Mouse (Mus musculus): ENCODE results near the gene Kcnh3.

The Kcnh3 gene

DNA sequence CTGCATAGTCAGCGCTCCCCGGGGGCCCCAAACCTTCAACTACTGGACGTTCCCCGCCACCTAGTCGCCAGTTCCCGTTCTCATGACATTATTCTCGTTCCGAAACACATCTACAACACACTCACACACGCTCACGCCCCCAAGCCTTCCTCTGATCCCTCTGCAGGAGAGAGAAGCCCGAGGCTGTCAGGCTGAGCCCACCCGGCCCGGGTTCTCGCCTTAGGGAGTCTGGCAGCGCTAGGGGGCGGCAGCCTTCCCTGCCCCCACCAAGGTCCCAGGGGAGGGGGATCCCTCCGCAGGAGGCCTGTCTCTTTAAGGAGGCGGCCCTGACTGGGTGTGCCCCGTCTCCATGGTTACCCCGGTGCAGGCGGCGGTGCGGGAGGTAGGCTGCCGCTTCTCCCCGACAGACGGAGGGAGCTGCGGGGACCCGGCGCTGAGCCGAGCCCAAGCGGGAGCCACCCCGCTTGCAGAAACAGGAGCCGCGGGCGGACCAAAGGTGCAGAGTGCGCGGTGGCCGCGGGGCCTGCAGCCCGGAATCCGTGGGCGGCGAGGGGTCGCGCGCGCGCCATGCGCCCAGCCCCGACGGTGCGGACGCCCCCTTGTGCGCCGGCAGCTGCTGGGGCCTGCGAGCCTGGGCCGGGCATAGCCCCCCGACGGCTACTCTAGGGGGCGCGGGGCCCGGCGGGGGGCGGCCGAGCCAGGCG is at the start of gene Kcnh3:
Gene Kcnh3, plus strand, starts transcription at position 654 of the 704 bp plus-strand sequence.
- DNase-seq (ENCODE audit: low spot score): peak; percentile 59

DNA sequence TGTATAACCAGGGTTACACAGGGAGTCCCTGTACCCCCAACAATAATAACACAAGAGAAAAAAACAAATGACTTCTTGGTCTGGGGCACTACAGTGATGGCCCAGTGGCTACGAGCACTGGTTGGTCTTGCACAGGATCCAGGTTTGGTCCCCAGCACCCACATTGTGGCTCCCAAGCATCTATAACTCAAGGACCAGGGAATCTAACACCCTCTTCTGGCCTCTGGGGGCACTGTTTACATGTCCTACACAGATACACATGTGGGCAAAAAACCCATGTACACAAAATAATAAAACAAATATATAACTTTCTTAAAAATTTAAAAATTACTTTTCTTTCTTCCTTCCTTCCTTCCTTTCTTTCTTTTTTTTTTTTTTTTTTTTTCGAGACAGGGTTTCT is 45.0 kb upstream of the Kcnh3 start:
- DNase-seq (ENCODE audit: low spot score): no peak

DNA sequence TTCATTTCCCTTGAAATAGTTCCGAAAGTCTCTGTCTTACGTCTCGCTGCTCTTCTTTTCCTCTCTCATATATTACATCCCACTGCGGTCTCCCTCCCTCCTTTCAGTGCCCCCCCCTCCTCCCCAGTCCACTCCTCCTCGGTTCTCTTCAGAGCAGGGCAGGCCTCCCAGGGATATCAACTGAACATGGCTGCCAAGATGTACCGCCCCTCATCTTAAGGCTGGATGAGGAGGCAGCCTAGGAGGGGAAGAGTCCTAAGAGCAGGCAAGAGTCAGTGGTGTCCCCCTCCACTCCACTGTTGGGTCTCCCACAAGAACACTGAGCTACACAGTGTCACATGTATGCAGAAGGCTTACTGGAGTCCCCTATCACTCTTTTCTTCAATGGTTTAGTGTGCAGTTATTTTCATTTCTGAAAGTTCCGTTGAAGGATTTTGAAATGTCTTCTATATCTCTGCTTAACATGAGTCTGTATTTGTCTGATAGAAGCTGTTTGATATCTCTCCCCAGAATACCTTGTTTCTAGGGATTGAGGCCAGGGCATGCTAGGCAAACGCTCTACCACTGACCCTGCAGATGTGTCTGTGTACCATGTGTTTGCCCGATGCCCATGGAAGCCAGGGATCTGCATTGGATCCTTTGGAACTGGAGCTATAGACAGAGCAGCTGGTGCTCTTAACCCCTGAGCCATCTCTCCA is 40.3 kb upstream of the Kcnh3 start:
- no peak for DNase-seq (ENCODE audit: low spot score)

DNA sequence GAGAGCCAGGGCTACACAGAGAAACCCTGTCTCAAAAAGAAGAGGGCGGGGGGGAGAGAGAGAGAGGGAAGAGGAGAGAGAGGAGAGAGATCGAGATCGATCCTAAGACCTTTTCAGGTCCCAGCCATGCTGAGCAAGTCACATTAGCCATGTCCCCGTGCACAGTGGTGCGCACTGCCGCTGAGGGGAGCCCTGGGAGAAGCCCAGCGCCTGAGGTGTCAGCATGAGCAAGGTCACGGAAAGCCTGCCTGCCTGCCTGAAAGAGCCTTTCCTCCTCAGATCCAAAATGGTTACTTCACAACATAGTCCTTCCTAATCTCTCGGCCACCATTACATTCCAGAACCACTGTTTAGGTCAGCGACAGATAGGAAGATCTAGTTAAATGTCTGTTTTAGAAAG is 30.3 kb upstream of the Kcnh3 start:
- no peak for DNase-seq (ENCODE audit: low spot score)

DNA sequence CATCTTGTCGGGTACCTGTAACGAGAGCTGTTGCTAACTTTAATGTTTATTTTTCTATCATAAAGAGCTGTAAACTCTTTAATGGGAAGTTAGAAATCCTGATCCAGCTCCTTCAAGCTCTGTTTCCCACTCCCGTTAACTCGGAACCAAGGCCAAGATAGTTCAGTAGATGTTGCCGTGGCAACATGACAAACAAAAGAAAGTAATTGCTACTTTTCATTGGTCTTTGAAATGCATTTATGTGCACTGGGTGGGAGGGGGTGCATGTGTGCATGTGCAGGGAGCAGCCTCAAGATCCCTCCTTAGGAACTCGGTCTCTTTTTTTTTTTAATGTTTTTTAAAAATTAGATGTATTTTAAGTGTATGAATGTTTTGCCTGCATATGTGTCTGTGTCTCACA is 29.6 kb upstream of the Kcnh3 start:
- DNase-seq (ENCODE audit: low spot score): no peak

DNA sequence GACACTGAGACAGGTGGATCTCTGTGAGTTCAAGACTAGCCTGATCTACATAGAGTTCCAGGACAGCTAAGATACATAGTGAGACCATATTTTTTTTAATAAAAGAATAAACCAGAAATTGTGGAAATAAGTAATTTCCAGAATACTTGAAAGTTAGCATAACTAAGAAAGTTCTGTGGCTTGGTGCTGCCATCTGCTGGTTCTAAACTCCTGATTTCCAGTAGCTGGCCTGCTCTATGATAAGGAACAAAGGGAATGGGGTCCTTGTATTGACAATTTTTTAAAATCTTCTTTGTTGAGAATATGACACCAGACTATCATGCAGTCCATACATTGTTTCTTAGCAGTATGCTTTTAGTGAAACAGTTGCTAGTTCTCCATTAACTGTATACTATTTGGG is 25.9 kb upstream of the Kcnh3 start:
- DNase-seq (ENCODE audit: low spot score): no peak

DNA sequence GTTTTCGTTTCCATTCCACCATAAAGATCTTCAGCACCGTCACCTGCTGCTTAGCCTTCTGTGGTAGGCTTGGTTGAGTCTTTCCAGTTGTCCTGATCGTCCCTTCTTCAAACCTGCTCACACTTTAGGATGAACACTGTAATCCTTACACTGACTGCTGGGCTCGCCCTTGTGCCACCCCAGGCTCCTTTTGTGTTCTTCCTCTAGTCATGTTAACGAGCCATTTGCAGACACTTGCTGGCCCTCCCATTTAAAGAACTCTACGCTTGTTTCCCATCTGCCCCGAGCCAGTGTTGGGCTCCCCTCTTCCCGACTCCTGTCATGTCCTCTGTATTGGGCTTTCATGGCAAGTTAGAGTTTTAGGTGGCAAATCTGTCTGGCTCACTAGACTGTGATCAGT is 18.7 kb upstream of the Kcnh3 start:
- no peak for DNase-seq (ENCODE audit: low spot score)

DNA sequence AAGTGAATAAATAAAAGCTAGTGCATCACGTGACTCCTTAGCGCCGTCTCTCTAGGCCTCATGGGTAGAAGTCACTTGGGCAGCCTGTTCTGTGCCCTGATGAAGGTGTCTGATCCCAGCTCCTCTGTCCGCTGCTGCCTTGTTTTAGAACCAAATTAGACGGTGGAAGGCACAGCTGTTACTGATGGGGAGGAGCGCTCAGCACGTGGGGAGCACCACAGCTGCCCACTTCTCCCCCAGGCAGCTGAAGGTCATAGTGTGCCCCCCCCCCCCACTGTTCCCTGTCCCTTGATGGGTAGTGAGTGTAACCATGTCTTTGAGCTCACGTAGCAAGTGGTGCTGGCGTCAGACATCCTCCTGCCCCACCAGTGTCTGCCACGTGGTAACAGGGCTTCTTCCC is 11.5 kb upstream of the Kcnh3 start:
- no peak for DNase-seq (ENCODE audit: low spot score)

DNA sequence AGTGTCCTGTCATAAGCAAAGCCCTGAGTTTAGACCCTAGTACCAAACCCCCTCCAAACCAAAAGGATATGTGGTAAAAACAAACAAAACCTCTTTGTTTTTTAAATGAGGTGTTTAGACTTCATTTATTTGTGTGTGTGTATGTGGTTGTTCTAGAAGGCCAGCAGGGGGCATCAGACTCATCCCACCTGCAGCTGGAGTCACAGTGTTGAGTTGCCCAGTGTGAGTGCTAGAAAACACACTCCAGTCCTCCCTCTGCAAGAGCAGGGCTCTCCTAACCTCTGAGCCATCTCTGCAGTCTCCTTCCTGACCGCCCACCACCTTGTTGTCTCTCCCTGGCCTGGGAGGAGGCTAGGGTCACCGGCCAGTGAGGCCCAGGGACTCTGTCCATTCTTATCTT is 9.7 kb upstream of the Kcnh3 start:
- DNase-seq (ENCODE audit: low spot score): no peak

DNA sequence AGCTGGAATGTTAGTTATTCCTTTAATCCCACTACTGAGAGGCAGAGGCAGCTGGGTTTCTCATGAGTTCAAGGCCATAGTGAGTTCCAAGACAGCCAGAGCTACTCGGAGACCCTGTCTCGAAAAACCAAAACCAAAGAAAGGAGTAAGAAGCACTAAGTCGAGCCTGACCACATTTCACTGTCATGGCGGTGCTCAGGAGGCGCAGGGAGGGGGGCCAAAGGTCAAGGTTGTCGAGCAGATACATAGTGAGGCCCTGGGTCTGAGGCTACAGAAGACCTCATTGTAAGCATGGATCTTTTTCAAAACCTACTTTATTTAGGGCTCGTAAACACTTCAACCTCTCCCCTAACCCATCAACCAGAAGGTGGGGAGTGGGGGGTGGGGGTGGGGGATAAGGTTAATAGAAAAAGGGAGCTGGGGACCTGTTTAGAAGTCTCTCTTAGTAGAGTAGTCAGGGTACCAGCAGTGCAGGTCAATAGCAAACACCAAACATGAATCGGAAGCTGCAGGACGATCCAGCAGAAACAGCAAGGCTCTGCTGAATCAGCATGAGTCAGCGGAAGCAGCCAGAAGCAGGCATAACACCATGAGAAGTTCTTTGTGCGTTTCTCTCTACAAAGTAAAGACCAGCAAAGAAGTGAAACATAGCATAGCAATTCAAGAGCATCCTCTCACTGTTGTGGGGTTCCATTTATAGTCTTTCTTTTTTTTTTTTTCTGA is 8.8 kb upstream of the Kcnh3 start:
- DNase-seq (ENCODE audit: low spot score): no peak

DNA sequence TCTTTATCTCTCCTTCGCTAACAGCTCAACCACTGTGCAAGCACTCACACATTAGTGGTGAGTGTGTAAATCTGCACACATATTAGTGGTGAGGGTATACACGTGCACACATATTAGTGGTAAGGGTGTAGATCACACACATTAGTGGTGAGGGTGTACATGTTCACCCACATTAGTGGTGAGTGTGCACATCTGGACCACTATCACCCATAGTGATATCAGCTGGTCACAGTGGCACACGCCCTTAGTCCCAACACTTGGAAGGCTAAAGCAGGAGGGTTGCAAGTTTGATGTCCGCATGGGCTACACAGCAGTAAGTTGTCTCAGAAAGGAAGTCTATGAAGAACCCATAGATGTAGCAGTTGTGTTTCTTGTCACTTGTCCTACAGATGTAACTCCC is 7.0 kb upstream of the Kcnh3 start:
- no peak for DNase-seq (ENCODE audit: low spot score)

DNA sequence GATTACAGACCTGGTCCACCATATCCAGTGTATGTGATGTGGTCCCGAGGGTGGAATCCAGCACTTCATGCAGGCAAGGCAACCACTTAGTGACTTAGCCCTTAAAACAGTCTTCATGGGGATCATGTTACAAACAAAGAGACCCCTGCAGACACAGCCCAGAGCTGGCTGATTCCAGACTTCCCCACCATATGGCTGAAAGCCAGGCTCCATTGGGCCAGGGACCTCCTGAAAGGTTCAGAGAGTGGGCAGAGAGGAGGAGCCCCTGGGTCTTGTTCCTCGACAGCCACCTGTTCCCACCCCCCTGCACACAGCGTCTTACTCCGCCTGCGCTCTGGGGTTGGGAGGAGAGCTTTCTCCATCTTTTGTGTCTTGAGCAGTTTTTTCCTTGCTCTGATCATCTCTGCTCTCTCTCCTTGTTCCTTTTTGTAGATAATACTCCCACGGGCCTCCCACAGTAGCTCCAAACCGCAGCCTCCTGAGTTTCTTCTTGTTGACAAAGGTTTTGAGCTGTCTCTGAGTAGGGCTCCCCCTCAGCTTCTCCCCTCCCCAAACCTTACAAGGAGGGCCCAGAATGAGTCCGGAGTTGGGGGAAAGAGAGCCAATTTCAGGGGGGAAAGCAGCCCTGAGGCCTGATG is 3.2 kb upstream of the Kcnh3 start:
- peak; percentile 50 for DNase-seq (ENCODE audit: low spot score)

DNA sequence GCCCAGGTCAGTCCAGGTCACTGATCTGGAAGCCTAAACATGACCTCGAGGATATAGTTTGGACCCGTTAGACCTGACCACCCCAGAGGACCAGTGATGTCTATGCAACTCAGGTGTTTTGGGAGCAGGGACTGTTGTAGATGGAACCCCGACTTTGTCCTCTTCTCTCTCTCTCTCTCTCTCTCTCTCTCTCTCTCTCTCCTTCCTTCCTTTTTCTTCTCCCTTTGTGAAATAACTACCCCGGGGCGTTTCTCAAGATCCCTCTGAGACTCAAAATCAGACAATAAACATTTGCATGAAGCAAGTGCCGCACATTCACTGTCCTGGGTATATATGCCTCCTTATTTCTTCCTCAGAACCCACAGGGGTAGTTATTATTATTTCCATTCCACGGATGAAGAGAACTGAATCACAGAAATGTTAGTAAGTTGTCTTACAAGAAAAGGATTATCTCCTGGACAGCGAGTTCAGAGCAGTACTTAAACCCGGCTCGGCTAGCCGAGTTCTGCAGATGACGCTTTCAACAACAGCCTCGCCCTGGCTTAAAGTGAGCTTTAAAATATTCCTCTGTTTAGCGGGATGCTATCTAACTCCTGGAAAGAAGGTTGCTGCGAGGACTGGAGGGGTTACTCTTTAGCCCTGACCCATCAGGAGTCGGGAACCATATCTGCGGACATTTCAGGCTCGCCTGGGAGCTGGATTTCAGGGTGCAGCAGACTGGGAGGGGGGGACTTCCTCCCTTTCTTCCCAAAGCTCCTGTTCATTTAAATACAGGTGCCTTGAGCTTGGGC is 1.7 kb upstream of the Kcnh3 start:
- no peak for DNase-seq (ENCODE audit: low spot score)

DNA sequence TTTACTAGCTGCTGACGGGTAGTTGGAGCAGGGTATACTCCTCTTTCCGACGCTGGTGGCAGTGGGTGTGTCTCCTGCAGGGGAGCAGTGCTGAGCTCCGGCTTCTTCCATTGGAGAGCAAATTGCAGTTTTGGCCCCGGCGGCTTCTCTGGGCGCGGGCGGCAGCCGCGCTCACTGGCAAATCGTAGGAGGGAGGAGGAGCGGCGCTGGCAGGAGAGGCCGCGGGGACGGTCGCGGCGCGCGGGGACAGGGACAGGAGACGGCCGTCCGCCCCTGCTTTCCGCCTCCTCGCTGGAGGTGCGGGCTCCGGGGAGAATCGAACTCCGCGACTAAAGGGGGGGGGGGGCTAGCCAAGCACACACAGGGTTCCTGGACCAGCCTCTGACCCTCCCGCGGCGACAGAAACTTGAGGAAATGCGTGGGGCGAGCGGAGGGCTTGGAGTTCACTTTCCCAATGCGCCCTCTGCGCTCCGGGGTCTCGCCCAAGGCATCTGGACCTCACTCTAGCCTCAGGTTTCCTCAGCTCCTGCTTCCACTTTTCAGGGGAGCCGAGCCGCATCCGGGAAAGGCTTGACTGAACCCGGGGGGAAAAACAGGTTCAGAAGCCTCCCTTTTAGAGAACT is 965 bp upstream of the Kcnh3 start:
- DNase-seq (ENCODE audit: low spot score): no peak

DNA sequence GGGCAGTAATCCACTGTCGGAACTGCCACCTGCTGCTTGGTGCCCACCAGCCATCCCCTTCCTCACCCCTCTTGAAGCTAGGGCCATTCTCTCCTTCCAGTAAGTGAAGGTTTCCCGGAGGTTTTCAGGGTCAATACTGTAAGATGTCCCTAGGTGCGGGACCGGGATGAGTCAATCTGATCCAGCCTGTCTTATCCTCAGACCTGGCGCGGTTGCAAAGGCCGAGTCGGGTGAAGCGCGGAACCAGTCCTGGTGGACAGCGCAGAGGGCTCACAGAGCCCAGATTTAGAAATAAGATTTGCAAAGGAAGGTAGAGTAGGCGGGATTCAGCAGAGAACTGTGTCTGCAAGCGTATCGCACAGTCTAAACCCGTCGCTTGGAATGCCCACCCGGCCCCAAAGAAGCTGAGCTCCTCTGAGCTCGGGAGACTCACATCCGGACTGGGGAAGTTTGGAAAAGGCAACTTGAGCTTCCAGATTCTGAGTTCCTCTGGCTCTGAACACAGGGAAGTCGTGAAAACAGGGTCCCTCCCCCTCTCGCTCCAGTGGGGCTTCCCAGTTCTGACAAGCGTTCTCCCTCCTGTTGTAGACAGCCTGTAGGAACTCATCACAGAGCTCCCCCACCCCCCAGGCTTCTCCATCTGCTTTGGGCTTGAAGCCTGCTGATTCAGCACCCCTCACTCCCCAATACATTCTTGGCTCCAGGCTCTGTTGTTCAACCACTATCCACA is 585 bp downstream of the Kcnh3 start:
- DNase-seq (ENCODE audit: low spot score): no peak

DNA sequence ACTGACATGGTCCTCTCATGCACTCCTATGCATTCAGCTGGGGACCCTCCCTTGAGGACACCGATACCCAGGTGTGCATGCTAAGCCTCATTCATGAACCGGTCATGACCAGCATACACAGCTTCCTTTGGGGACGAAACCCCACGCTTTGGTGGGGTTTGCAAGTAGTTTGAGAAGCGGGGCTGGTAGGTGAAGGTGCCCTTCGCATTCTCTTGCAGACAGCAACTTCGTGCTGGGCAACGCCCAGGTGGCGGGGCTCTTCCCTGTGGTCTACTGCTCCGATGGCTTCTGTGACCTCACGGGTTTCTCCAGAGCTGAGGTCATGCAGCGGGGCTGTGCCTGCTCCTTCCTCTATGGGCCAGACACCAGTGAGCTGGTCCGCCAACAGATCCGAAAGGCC is 1.4 kb downstream of the Kcnh3 start:
- DNase-seq (ENCODE audit: low spot score): no peak

DNA sequence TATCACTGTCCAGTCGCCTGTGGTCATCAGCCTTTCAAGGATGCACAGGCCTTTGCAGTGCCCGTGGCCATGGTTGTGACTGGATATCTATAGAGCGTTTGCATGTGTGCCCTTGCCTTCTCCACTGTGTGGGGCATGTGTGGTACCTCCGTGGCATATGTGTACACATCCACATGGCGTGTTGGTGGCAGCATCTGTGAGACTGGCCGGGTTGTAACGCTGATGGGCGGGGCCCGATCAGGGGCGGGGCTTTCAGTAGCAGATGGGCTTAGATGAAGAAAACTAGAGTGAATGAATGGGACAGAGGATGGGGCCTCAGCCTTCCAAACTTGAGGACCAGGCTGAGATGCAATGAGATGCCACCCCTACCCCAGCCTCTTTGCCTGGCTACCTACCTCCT is 7.3 kb downstream of the Kcnh3 start:
- DNase-seq (ENCODE audit: low spot score): no peak

DNA sequence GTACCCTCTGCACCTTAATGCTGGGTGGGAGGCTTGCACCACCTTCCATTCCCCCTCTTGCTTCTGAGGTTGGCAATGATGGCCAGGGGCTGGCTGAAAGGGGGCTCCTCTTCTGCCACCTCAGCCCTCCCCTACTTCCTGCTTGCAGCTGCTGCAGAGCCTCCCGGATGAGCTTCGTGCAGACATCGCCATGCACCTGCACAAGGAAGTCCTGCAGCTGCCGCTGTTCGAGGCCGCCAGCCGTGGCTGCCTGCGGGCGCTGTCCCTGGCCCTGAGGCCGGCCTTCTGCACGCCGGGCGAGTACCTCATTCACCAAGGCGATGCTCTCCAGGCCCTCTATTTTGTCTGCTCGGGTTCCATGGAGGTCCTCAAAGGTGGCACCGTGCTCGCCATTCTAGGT is 9.1 kb downstream of the Kcnh3 start:
- no peak for DNase-seq (ENCODE audit: low spot score)

DNA sequence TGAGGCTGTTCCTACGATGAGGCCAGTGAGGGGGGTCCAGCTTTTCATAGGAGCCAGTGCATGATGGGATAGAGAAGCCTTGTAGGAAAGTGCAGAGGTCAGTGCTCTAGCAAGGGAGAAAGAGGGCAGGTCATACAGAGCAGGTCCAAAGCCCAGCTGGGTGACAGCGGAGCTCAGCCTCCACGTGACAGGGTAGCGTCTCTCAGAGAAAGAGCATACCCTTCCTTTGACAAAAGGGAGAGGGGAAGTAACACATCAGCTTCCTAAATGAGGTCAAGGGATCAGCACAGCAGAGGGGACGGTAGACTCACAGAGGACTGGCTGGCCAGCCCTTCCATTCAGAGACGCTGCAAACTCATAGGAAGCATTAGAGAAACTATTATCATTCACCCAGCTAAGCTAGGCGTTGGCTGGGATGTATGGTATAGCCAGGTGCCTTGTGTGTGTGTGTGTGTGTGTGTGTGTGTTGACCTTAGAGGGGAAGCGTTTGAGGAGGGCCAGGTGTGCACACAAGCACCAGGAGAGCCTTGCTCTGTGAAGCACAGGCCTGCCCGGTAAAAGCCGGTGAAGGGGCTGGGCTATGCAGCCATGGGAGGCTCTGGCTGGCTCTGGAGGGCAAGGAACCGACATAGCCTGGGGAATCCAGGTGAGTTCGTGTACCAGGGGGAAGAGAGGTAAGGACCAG is 9.8 kb downstream of the Kcnh3 start:
- DNase-seq (ENCODE audit: low spot score): no peak

DNA sequence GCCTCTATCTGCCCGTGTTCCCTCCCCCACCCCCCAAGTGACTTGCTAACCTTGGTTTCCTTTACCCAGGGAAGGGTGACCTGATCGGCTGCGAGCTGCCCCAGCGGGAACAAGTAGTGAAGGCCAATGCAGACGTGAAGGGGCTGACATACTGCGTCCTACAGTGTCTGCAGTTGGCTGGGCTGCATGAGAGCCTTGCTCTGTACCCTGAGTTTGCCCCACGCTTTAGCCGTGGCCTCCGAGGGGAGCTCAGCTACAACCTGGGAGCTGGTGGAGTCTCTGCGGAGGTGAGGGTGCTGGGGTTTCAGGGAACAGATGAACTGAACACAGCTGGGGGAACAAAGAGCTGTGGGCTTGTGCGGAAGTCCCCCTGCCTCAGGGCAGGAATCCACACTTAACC is 13.3 kb downstream of the Kcnh3 start:
- no peak for DNase-seq (ENCODE audit: low spot score)

All from testis, postnatal 14 days (tissue).